Comparison of ENCODE assay signal across 11 mouse cellular contexts in the genomic region with DNA sequence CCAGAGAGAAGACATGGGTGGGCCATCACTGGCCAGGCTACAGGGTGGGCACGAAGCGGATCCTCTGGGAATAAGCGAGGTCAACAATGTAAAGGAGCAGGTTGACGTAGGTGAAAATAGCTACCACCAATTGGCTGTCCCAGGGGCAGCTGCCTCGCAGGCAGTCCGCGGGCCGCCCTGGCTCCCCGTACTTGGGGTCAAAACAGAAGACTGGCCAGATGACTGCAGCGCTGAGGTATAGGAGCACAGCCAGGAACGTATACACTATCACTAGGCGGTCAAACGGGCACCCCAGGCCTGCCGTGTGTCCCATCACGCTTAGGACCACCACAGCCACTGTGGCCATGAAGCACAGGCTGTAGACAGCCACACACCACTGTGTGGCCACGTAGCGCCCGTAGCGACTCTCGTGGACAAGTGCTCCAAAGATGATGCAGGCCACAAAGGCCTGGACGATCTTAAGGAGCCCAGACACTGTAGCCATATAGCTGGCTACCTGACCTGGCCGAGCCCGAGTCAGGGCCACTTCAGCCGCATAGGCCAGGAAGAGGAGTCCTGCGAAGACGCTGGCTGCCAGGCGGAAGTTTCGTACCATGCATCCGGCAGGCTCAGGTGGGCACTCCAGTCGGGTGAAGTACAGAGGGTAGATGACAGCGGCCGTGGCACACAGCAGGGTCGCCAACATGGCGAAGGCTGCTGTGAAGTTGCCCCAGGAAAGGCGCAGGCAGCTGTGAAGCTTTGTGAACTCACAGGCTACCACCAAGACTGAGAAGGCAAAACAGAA. TPM values are rescaled to one million over a fixed set of nuclear protein-coding genes. Genes with fewer than 3 reads are reported as not detected.
DNase-seq lines count a peak whose midpoint lies in the region; ATAC-seq lines count a peak whose summit lies in the region.
"Had no signal": no experiment of that assay in that cellular context is flagged by ENCODE, and none has a peak within 500 bp of the region (broad histone marks: within the 10 kb centered on the region; RNA-seq: fewer than 3 reads in every experiment).

No protein-coding gene starts in this region.

- no peak overlapping the region for H3K27ac ChIP-seq in lung, embryonic 16.5 days (ENCODE audit: low read length)
- no peak overlapping the region for H3K27ac ChIP-seq in hindbrain, embryonic 14.5 days
- no peak overlapping the region for H3K27ac ChIP-seq in neural tube, embryonic 15.5 days (replicated peaks)

- peak overlapping the region; percentile 25; the same call in 1 of the 2 replicates for H3K4me3 ChIP-seq in lung, embryonic 16.5 days (ENCODE audit: low read length)
- H3K4me3 ChIP-seq in hindbrain, embryonic 14.5 days (replicated peaks; ENCODE audit: low read length): 0 out of 2 replicates have a peak overlapping the region, but pooled peaks have one; percentile 6
- no peak overlapping the region for H3K4me3 ChIP-seq in neural tube, embryonic 15.5 days (replicated peaks)

- WGBS in lung, embryonic 16.5 days: 71% methylated on average over 35 of the region's 35 CpGs
- WGBS in hindbrain, embryonic 14.5 days: 83% methylated on average over 35 of the region's 35 CpGs
- 84% methylated on average over 35 of the region's 35 CpGs for WGBS in neural tube, embryonic 15.5 days

- no peak for ATAC-seq in lung, embryonic 16.5 days (ENCODE audit: low read depth)
- no peak for ATAC-seq in hindbrain, embryonic 14.5 days (ENCODE audit: low FRiP score)
- ATAC-seq in neural tube, embryonic 15.5 days (ENCODE audit: low FRiP score): no peak

- H3K36me3 ChIP-seq in lung, embryonic 16.5 days (ENCODE audit: control insufficient read depth, insufficient read depth, low read length): no peaks in the 10 kb centered on the region
- no peaks in the 10 kb centered on the region for H3K36me3 ChIP-seq in hindbrain, embryonic 14.5 days (replicated peaks; ENCODE audit: control insufficient read depth, insufficient read depth)
- no peaks in the 10 kb centered on the region for H3K36me3 ChIP-seq in neural tube, embryonic 15.5 days

- H3K9ac ChIP-seq in lung, embryonic 16.5 days (ENCODE audit: low read length): peak overlapping the region; percentile 55; the same call in 1 of the 2 replicates
- peak overlapping the region; percentile 55; the same call in 1 of the 2 replicates for H3K9ac ChIP-seq in hindbrain, embryonic 14.5 days
- no peak overlapping the region for H3K9ac ChIP-seq in neural tube, embryonic 15.5 days (replicated peaks)

- peak overlapping the region; percentile 44 for H3K4me2 ChIP-seq in lung, embryonic 16.5 days (ENCODE audit: low read depth, low read length)
- peak overlapping the region; percentile 48; the same call in 1 of the 2 replicates for H3K4me2 ChIP-seq in hindbrain, embryonic 14.5 days (replicated peaks)
- peak overlapping the region; percentile 59 for H3K4me2 ChIP-seq in neural tube, embryonic 15.5 days

- intact Hi-C loops in gastrocnemius, postnatal 36 days (cut with DNase I): loop anchor here (2.0 kb wide), 1 partner anchor 14 kb away; a partner anchor contains a TSS

- peak; percentile 9 for DNase-seq in gastrocnemius, postnatal 25 days
- DNase-seq in gastrocnemius, postnatal 4 days (ENCODE audit: low spot score in 2 of 2): no peak
- no peak for DNase-seq in lung, postnatal 4 days
- DNase-seq in hindbrain, embryonic 14.5 days (ENCODE audit: low spot score): no peak
- DNase-seq in gastrocnemius, postnatal 36 days: no peak
- no peak for DNase-seq in urinary bladder, postnatal 14 days (ENCODE audit: low spot score)
- DNase-seq: adrenal gland, adult 8-10 months; lung, adult 2 months had no signal

- no peaks in the 10 kb centered on the region for H3K9me3 ChIP-seq in lung, embryonic 16.5 days (ENCODE audit: control insufficient read depth, low read length)
- H3K9me3 ChIP-seq in hindbrain, embryonic 14.5 days (ENCODE audit: control insufficient read depth, low read length): no peaks in the 10 kb centered on the region
- no peaks in the 10 kb centered on the region for H3K9me3 ChIP-seq in neural tube, embryonic 15.5 days (replicated peaks)

- peaks cover 5% of the 10 kb centered on the region; the same call in 1 of the 2 replicates for H3K27me3 ChIP-seq in lung, embryonic 16.5 days (ENCODE audit: control insufficient read depth, insufficient read depth, low read depth, low read length)
- H3K27me3 ChIP-seq in hindbrain, embryonic 14.5 days (ENCODE audit: control insufficient read depth, insufficient read depth, low read length): peaks cover 5% of the 10 kb centered on the region; the same call in 1 of the 2 replicates
- no peaks in the 10 kb centered on the region for H3K27me3 ChIP-seq in neural tube, embryonic 15.5 days (replicated peaks)

- H3K4me1 ChIP-seq in lung, embryonic 16.5 days (replicated peaks; ENCODE audit: control insufficient read depth, insufficient read depth, low read length): peaks cover 12% of the 10 kb centered on the region
- peaks cover 18% of the 10 kb centered on the region; the same call in 1 of the 2 replicates for H3K4me1 ChIP-seq in hindbrain, embryonic 14.5 days (replicated peaks; ENCODE audit: control insufficient read depth, insufficient read depth, low read length)
- H3K4me1 ChIP-seq in neural tube, embryonic 15.5 days: peaks cover 23% of the 10 kb centered on the region

RNA-seq across cellular contexts. Expression of a gene that starts 0.7 kb away (rescaled TPM):
- 100 to 1,000 TPM; 121 to 134 TPM for total RNA-seq in gastrocnemius, postnatal 25 days (2021)
- 10 to 100 TPM; 81.2 to 83.4 TPM for total RNA-seq in gastrocnemius, postnatal 4 days (2021)
- polyA plus RNA-seq in lung, embryonic 16.5 days (2015; fragmentation: Nextera tagmentation; extraction: Ambion mirVana): 0.97 and 1.1 TPM in 2 replicates
- polyA plus RNA-seq in hindbrain, embryonic 14.5 days (2014; fragmentation: Nextera tagmentation; extraction: Ambion mirVana): 1.1 and 1.4 TPM in 2 replicates
- 2.5 and 2.6 TPM in 2 replicates for polyA plus RNA-seq in neural tube, embryonic 15.5 days (2015; fragmentation: Nextera tagmentation; extraction: Ambion mirVana)
- total RNA-seq in gastrocnemius, postnatal 36 days (2021): 100 to 1,000 TPM; 129 to 137 TPM
- total RNA-seq: hematopoietic stem cell, adult 5-6 weeks had no signal

RNA-seq across cellular contexts. Expression of a gene that starts 3.7 kb away (rescaled TPM):
- total RNA-seq in gastrocnemius, postnatal 25 days (2021): 1 to 10 TPM; 6.7 to 6.8 TPM
- 10 to 100 TPM; 27.6 to 29.0 TPM for total RNA-seq in gastrocnemius, postnatal 4 days (2021)
- 22.4 and 23.4 TPM in 2 replicates for polyA plus RNA-seq in lung, embryonic 16.5 days (2015; fragmentation: Nextera tagmentation; extraction: Ambion mirVana)
- polyA plus RNA-seq in hindbrain, embryonic 14.5 days (2014; fragmentation: Nextera tagmentation; extraction: Ambion mirVana): 16.8 and 17.9 TPM in 2 replicates
- polyA plus RNA-seq in neural tube, embryonic 15.5 days (2015; fragmentation: Nextera tagmentation; extraction: Ambion mirVana): 19.1 and 20.8 TPM in 2 replicates
- total RNA-seq in gastrocnemius, postnatal 36 days (2021): 1 to 10 TPM; 3.2 to 5.8 TPM

RNA-seq across cellular contexts. Expression of a gene that starts 13.7 kb away (rescaled TPM):
- total RNA-seq in gastrocnemius, postnatal 25 days (2021): under 1 TPM in 1 of 2 experiments, not detected in 1; 0.18 TPM
- total RNA-seq in gastrocnemius, postnatal 4 days (2021): 1 to 10 TPM; 1.2 to 1.7 TPM
- 3.2 and 4.0 TPM in 2 replicates for polyA plus RNA-seq in lung, embryonic 16.5 days (2015; fragmentation: Nextera tagmentation; extraction: Ambion mirVana)
- 2.2 and 3.5 TPM in 2 replicates for polyA plus RNA-seq in hindbrain, embryonic 14.5 days (2014; fragmentation: Nextera tagmentation; extraction: Ambion mirVana)
- polyA plus RNA-seq in neural tube, embryonic 15.5 days (2015; fragmentation: Nextera tagmentation; extraction: Ambion mirVana): 6.1 and 7.1 TPM in 2 replicates
- total RNA-seq in gastrocnemius, postnatal 36 days (2021): not detected
- total RNA-seq: hematopoietic stem cell, adult 5-6 weeks had no signal

RNA-seq across cellular contexts. Expression of a gene that starts 13.8 kb away (rescaled TPM):
- total RNA-seq in gastrocnemius, postnatal 25 days (2021): 10 to 100 TPM; 41.8 to 47.1 TPM
- 10 to 100 TPM; 36.7 to 42.6 TPM for total RNA-seq in gastrocnemius, postnatal 4 days (2021)
- 13.2 and 15.0 TPM in 2 replicates for polyA plus RNA-seq in lung, embryonic 16.5 days (2015; fragmentation: Nextera tagmentation; extraction: Ambion mirVana)
- polyA plus RNA-seq in hindbrain, embryonic 14.5 days (2014; fragmentation: Nextera tagmentation; extraction: Ambion mirVana): 35.4 and 37.8 TPM in 2 replicates
- 40.1 and 41.0 TPM in 2 replicates for polyA plus RNA-seq in neural tube, embryonic 15.5 days (2015; fragmentation: Nextera tagmentation; extraction: Ambion mirVana)
- 10 to 100 TPM; 48.3 to 53.7 TPM for total RNA-seq in gastrocnemius, postnatal 36 days (2021)

RNA-seq across cellular contexts. Expression of a gene that starts 22.2 kb away (rescaled TPM):
- 1 to 10 TPM; 4.3 to 7.2 TPM for total RNA-seq in gastrocnemius, postnatal 25 days (2021)
- 10 to 100 TPM; 12.2 to 12.6 TPM for total RNA-seq in gastrocnemius, postnatal 4 days (2021)
- 31.8 and 32.5 TPM in 2 replicates for polyA plus RNA-seq in lung, embryonic 16.5 days (2015; fragmentation: Nextera tagmentation; extraction: Ambion mirVana)
- 35.5 and 37.0 TPM in 2 replicates for polyA plus RNA-seq in hindbrain, embryonic 14.5 days (2014; fragmentation: Nextera tagmentation; extraction: Ambion mirVana)
- 43.2 and 45.1 TPM in 2 replicates for polyA plus RNA-seq in neural tube, embryonic 15.5 days (2015; fragmentation: Nextera tagmentation; extraction: Ambion mirVana)
- total RNA-seq in gastrocnemius, postnatal 36 days (2021): 1 to 10 TPM; 4.5 TPM
